ENCODE assay signal across 10 mouse cellular contexts in the genomic region with DNA sequence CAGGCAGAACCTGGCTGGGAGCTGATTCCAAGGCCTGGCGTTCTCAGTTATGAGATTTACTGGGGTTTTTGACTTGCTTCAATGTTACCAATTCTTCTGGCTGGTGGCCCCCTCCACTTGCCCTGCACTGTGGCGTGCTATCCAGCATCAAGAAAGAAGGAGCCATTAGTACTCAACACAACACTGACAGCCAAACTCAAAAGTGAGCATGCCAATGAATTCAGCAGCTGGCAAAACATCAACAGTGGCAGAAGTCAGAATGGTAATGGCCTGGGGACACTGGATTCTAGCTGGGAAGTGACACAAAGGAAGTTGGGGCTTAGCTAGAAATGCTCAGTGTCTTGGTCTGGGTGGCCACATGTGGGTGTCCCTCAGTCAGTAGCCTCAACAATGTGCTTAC.
"Had no signal": no experiment of that assay in that cellular context is flagged by ENCODE, and none has a peak within 500 bp of the region (broad histone marks: within the 10 kb centered on the region; RNA-seq: fewer than 3 reads in every experiment).

No protein-coding gene starts in this region.

- H3K4me1 ChIP-seq: limb, embryonic 12.5 days; limb, embryonic 15.5 days; midbrain, embryonic 12.5 days had no signal

- H3K36me3 ChIP-seq: limb, embryonic 12.5 days; limb, embryonic 15.5 days; midbrain, embryonic 12.5 days had no signal

- H3K4me3 ChIP-seq: layer of hippocampus, adult 2 months; limb, embryonic 12.5 days; limb, embryonic 15.5 days; midbrain, embryonic 12.5 days had no signal

- H3K27ac ChIP-seq: kidney, postnatal 0 days; layer of hippocampus, adult 2 months; limb, embryonic 12.5 days; limb, embryonic 15.5 days; liver, embryonic 14.5 days; macrophage; midbrain, embryonic 12.5 days had no signal

- DNase-seq: liver, postnatal 0 days; thymus, adult 18-20 months; thymus, postnatal 36 days had no signal

- H3K9me3 ChIP-seq: limb, embryonic 12.5 days; limb, embryonic 15.5 days; midbrain, embryonic 12.5 days had no signal

- H3K27me3 ChIP-seq: limb, embryonic 12.5 days; limb, embryonic 15.5 days; midbrain, embryonic 12.5 days had no signal
